Mouse (Mus musculus) heart, adult 2 months (tissue): ENCODE data around the gene Gstp2.

ENCODE experiments used
- CTCF ChIP-seq: fragments of 200-600 bp; IDR thresholded peaks from 2 replicates; pipeline ENCODE4 v1.8.1; 2022; ENCODE audit warnings: antibody characterized with exemption, mild to moderate bottlenecking, moderate library complexity
- EP300 ChIP-seq: fragments of 200-500 bp; IDR thresholded peaks from 2 replicates; pipeline ENCODE4 v1.6.1; 2011; ENCODE audit warnings: low read depth, low read length, control low read depth; ENCODE audit not compliant: insufficient read depth

DNA sequence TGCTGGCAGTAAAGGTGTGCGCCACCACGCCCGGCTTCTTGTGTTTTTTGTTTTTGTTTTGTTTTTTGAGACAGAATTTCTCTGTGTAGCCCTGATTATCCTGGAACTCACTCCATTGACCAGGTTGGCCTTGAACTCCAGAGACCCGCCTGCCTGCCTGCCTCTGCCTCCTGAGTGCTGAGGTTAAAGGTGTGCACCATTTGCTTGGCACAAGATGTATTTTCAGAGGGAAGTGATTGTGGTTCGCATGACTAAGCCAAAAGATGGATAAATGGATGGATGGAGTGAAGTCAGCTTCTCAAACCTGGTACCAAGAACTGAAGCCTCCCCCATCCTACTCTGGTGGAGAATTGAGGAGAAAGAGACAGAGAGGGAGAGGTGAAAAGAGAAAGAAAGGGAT lies 8.8 kb upstream of the Gstp2 start:
- TF ChIP-seq EP300, result no peak
- TF ChIP-seq CTCF, result no peak
